Mouse (Mus musculus): ENCODE measurements around the gene Rbm34.
"Not testable (repeated sequence)": the region's sequence is repeated elsewhere in the genome, so short reads cannot be mapped to it uniquely, and the experiment has no call there.

The Rbm34 gene

GRCm38 (mm10) chr8:126919255-126919654 is 51.6 kb downstream of the Rbm34 start:
- DNase-seq (ENCODE audit: low read depth, low spot score): no peak

GRCm38 (mm10) chr8:126918356-126918755 is 52.5 kb downstream of the Rbm34 start:
- no peak for DNase-seq (ENCODE audit: low read depth, low spot score)

- DNase-seq (ENCODE audit: low read depth, low spot score): no peak
Observed at GRCm38 (mm10) chr8:126917179-126917905, 53.5 kb downstream of the Rbm34 start.

DNA sequence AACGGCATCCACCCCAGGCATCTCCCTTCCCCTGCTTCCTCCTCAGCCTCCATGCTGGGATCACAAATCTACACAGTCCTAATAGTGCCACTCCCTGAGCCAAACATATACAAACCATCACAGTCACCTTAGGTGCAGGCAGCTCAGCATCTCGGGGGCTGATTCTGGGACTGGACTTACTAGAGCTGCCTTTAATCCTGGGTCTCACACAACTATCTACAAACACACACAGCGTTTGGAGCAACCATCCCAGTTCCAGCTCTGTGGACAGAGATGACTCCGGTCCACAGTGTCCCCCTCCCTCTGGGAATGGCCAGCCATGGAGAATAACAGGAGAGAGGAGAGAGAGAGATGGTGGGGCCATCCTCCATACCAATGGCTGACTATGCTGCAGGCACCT is 54.3 kb downstream of the Rbm34 start:
- no peak for DNase-seq (ENCODE audit: low read depth, low spot score)

DNA sequence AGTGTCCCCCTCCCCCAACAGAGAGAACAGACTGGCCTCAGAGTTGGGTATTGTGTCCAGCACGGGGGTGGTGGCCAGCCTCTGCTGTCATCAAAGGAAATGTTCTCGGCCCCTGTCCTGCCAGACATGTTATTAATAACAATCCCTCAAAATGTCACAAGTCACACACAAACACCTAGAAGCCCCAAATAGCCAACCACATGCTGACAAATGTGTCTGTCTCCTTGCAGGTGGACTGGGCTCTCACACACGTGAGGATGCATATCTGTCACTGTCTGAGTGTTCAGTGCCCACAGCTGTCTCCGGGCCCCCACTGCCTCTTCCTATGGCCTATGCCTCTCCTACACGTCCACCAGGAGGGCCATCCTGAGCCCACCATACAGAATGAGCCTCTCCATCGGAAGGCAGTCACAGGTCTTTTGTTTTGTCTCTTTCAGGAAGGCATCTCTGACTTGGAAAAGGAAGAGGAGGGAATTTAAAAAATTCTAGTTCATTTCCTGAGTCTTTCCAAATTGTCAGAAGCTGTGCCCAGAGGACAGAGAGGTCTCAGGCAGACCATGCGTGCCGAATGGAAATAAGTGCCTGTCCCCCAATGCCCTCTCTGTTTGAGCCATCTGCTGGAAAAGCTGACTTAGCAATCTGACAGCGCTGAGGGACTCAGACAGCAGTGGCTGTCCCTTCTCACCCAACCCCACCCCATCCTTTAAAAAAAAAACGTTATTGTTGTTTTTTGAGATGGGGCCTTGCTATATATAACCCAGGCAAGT is 56.1 kb downstream of the Rbm34 start:
- DNase-seq (ENCODE audit: low read depth, low spot score): no peak

- DNase-seq (ENCODE audit: low read depth, low spot score): not testable (repeated sequence)
Observed at GRCm38 (mm10) chr8:126914107-126914490, 56.8 kb downstream of the Rbm34 start.

DNA sequence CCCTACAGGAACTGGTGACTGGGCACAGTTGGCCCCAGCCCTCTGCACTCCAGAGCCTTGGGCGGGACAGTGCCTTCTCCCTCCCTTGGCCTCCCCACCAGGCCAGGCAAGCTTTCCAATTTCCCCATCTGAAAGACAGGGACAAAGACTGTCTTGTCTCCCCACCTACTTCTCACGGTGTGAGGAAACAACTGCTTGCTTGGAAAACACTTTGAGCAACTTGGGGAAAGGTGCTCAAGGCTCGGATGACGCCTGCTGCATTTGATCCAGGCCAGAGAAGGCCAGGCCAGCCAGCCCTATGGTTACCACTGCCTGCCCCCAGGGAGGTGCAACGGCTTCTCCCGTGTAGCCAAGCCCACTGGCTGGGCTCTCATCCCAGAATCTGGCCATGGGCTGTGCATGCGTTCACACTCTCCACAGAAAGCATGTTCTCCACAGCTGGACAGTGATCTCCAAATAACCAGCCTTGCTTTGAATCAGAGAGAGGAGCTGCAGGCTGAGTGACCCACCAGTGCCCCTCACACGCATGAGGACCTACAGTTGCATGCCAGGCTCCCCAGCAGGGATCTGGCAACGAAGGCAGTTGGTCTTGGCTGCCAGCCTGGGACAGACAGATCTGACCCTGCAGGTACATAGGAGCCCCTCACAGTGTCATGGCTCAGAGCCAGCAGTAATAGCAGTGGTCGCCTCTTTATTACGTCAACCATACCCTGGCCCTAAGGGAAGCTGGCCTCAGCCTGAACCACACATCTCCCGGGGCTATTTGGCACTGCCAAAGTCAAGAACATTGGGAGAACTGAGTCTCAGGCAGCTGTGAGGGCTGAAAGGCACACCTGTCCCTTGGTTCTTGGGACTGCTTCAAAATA is 57.4 kb downstream of the Rbm34 start:
- no peak for DNase-seq (ENCODE audit: low read depth, low spot score)

- no peak for DNase-seq (ENCODE audit: low read depth, low spot score)
Observed at GRCm38 (mm10) chr8:126909371-126909802, 61.5 kb downstream of the Rbm34 start.

- DNase-seq (ENCODE audit: low read depth, low spot score): no peak
Observed at GRCm38 (mm10) chr8:126908805-126909204, 62.1 kb downstream of the Rbm34 start.

GRCm38 (mm10) chr8:126907968-126908367 is 62.9 kb downstream of the Rbm34 start:
- no peak for DNase-seq (ENCODE audit: low read depth, low spot score)

DNA sequence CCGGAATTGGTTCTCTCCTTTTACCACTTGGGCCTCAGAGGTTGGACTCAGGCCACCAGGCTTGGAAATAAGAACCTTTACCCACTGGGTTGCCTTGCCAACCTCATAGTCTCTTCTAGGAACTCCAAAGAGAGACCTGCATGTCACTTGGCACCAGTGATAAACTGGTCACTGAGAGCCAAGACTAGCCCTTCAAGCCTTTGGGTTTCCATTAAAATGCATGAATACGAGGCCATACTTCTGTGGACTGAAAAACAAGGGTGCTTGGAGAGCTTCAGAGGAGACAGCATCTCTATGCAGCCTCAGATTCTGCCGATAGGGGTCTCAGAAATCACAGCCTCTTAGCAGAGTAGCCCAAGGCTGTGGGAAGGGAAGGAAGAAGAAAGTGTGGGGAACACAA is 63.5 kb downstream of the Rbm34 start:
- DNase-seq (ENCODE audit: low read depth, low spot score): no peak

GRCm38 (mm10) chr8:126905387-126905786 is 65.5 kb downstream of the Rbm34 start:
- no peak for DNase-seq (ENCODE audit: low read depth, low spot score)

GRCm38 (mm10) chr8:126903927-126904326 is 66.9 kb downstream of the Rbm34 start:
- no peak for DNase-seq (ENCODE audit: low read depth, low spot score)

DNA sequence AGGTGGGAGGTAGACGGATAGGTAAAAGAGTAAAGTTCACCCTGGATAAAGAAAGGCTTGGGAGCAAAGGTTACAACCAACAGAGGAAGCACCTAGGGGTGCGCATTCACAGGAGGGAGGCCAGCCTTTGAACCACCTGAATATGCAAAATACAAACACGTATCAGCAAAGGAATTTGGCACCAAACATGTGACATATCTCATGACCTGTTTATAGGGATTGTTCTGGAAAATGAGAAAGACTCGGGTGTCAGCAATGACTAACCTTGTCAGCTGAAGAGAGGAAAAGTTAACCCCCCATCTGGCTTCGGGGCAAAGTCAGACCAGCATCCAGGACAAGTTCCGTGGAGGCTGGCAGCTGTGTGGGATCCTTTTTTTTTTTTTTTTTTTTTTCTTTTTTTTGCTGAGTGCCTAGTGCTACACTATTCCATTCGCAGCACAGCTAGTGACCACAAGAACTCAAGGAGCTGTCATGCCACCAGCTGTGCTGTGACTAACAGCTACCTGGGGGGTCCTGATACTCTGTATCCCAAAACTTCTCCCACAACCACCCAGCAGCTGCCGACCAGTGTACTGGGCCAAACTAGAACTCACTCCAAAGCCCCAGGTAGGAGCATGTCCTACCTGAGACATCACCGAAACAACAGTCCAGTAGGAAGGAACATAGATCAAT is 67.5 kb downstream of the Rbm34 start:
- no peak for DNase-seq (ENCODE audit: low read depth, low spot score)

DNA sequence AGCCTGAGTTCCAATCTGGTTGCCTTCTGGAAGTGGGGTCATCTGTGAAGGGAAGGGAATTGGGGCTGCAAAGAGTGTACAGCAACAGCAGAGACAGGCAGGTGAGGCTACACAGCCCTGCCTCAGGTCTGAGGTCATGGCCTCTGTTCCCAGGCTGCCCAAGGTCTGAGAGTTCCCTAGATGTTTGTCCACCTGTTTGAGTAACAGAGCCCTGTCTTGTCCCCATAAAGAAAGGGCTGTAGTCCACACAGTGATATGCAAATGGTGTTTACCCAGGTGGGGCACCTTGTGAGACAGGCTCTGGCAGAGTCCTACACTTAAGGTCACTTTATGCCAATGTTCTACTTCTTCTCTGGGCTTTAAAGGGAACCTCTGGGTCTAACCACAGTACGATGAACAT is 69.3 kb downstream of the Rbm34 start:
- no peak for DNase-seq (ENCODE audit: low read depth, low spot score)

DNA sequence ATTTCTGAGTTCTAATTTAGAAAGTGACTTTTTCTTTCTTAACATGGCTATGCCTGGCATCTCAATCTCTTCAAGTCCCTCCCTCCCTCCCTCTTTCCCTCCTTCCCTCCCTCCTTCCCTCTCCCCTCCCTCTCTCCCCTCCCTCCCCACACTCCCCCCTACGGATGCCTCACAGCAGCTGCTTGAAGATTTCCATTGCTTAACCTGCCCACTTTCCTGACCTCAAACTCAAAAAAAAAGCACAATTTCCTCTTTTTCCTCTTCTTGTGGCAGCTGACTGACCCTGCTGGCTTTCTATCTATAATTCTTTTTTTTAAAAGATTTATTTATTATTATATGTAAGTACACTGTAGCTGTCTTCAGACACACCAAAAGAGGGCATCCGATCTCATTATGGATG is 69.8 kb downstream of the Rbm34 start:
- no peak for DNase-seq (ENCODE audit: low read depth, low spot score)
